Mouse (Mus musculus) C2C12 (cell line): ENCODE data around the gene Ctsl.

Experiments
- CTCF ChIP-seq: IDR thresholded peaks from one replicate; pipeline ENCODE4 v1.5.1; 2011; ENCODE audit not compliant: control insufficient read depth, insufficient read depth, insufficient read length
- MAX ChIP-seq: IDR thresholded peaks from one replicate; pipeline ENCODE4 v1.6.1; 2011; ENCODE audit warnings: mild to moderate bottlenecking, control low read depth

- TF ChIP-seq CTCF (no peak), MAX (no peak)
These were observed 13.3 kb downstream of the Ctsl start for GRCm38 (mm10) chr13:64357389-64357788.
